Mouse (Mus musculus) spleen, adult 18-20 months (tissue): ENCODE results near the gene Spag9.

Source experiments
- DNase-seq, 2 experiments: peaks; one replicate each; pipeline ENCODE4 v3.0.0; 2022; ENCODE audit warnings: mixed read lengths in 2 of 2

Gene Spag9

DNA sequence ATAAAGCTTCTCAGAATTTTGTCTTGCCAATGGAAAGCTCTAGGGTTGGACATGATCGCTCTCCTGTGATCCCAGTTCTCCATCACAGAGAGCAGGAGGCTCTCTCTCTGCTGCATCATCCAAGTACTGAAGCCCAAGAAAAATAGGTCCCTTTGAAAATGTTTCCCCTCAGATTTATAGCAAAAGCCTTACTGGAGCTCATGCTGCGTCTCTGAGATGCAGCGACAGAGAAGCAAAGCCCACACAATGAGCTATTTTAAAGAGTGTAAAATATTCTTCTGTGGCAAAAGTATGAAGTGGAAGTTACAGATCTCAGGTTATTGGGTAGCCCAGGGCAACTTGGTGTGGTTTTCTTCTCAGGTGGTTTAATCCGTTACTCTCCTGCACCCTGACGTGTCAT lies 68.0 kb downstream of the Spag9 start:
- no peak for DNase-seq

DNA sequence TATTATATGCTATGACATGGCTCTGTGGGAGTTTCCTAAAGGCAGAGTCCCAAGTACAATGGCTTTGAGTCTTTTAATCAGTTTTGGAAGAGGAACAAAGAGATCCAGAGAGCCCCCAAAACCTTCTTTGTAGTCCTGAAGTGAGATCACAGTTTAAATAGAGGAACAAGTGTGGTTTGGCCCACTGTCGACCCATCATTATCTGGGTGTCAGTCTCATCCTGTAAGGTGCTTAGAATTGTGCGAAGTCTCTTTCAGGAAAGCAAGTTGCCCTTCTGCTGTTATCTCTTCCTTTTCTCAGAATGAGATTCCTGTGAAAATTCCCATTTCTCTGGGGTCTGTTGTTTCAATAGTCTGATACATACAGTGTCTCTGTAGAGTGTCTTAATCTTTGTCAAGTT lies 74.6 kb downstream of the Spag9 start:
- DNase-seq, result no peak

DNA sequence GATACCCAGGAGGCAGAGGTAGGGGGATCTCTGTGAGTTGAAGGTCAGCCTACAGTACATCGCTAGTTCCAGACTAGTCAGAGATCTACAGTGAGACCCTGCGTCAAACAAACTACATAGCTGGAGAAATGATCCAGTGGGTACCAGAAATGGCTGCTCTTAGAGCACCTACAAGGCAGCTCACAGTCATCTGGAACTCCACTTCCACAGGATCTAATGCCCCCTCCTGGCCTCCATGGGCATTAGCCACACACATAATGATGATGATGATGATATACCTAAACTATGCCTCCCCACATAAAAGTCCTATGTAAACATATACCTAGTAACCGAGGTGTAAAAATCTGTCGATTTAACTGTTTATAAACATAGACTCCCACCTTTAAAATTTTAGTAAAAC lies 77.4 kb downstream of the Spag9 start:
- DNase-seq, result no peak

- DNase-seq, result peak in 1 of 2 experiments; percentile 3
These were observed 91.1 kb downstream of the Spag9 start for GRCm38 (mm10) chr11:94086966-94087365.

GRCm38 (mm10) chr11:94090496-94090895 lies 94.6 kb downstream of the Spag9 start:
- DNase-seq, result no peak

GRCm38 (mm10) chr11:94097489-94097888 lies 101.6 kb downstream of the Spag9 start:
- DNase-seq, result no peak

- no peak for DNase-seq
These were observed 102.9 kb downstream of the Spag9 start for GRCm38 (mm10) chr11:94098840-94099239.

GRCm38 (mm10) chr11:94113795-94114194 lies 117.9 kb downstream of the Spag9 start:
- DNase-seq, result no peak

DNA sequence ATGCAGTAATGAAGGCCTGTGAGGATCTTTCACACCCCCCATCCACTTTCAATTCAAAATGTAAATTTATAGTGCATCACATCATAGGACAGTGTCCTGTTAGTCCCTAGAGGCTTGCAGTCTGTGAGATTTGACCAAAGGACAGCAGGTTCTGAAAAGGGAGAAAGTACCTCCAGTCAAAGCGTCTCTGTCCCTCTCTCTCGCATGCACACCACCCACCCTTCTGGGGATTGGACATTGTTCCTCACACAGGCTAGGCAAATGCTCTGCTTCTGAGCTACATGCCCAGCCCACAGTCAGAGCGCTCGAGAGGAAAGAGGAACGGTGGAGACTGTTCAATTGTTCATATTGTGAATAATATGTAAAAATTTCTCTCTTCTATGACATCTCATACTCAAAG lies 119.5 kb downstream of the Spag9 start:
- no peak for DNase-seq

GRCm38 (mm10) chr11:94116655-94117054 lies 120.8 kb downstream of the Spag9 start:
- no peak for DNase-seq

DNA sequence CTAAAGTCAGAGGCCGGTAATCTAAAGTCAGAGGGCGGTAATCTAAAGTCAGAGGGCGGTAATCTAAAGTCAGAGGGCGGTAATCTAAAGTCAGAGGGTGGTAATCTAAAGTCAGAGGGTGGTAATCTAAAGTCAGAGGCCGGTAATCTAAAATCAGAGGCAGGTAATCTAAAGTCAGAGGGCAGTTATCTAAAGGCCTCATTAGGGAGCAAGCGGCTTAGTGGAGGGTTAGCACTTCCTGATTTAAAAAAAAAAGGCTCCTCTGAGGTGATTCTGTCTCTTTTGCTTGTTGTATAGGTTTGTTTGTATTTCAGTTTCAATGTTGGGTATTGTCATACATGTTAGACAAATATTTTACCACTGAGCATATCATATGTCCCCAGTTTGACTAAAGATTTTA lies 121.9 kb downstream of the Spag9 start:
- no peak for DNase-seq

- DNase-seq, result no peak
These were observed 122.7 kb downstream of the Spag9 start for GRCm38 (mm10) chr11:94118612-94119011.

GRCm38 (mm10) chr11:94120690-94121089 lies 124.8 kb downstream of the Spag9 start:
- no peak for DNase-seq

GRCm38 (mm10) chr11:94121501-94121900 lies 125.6 kb downstream of the Spag9 start:
- DNase-seq, result no peak

- DNase-seq, result no peak
These were observed 126.6 kb downstream of the Spag9 start for GRCm38 (mm10) chr11:94122341-94123030.

DNA sequence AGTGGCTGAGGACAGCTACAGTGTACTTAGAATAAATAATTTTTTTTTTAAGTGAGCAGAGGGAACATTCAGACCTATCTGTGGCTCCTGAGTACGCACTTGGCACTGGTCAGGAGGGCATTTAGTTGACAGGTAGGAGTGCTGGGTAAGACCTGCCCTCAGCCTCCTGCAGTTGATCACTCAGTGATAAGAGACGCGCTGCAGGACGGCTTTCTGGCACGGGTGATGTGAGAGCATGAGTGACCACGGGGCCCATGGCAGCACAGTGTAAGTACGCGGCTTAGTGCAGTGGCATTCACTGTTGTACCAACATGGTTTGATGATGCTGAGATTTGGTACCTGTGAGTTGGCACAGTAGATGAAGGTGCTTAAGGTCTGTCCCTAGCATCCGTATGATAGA lies 130.8 kb downstream of the Spag9 start:
- no peak for DNase-seq

GRCm38 (mm10) chr11:94127966-94128365 lies 132.1 kb downstream of the Spag9 start:
- peak; percentile 39 to 75 for DNase-seq

- no peak for DNase-seq
These were observed 132.6 kb downstream of the Spag9 start for GRCm38 (mm10) chr11:94128506-94128905.

DNA sequence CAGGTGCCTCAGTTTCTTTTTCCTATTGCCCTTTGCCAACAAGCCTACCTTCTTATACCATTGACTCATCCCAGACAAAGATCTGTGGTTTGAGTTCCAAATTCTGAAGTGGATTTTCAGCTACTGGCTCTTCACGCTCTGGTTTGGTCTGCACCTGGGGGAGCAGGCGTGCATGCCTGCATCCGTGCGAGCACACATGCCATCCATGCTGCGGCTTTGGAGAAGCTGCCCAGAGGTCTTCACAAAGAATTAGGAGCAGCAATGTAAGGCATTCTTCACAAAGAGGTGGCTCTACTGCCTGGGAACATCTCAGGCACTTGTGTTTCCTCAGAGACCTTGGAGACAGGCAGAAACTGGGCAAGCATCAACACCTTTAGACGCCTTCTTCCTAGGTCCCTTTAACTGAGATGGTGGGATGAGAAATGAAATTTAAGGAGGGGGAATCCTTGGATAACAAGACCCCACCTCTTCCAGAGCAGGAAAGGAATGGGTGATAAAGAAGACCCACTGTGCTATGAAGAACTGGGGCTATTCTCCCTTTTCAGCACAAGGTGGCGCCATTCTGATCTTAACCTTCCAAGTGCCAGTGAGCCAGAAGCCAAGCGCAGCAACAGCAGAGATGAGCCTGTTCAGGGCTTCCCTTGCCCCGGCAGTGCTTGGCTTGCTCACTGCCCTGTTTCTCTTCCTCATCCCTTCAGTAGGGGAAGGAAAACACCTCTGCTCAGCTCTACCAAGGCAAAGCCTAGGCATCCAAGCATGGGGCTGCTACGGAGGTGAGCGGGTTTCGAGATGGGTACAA lies 133.6 kb downstream of the Spag9 start:
- no peak for DNase-seq

DNA sequence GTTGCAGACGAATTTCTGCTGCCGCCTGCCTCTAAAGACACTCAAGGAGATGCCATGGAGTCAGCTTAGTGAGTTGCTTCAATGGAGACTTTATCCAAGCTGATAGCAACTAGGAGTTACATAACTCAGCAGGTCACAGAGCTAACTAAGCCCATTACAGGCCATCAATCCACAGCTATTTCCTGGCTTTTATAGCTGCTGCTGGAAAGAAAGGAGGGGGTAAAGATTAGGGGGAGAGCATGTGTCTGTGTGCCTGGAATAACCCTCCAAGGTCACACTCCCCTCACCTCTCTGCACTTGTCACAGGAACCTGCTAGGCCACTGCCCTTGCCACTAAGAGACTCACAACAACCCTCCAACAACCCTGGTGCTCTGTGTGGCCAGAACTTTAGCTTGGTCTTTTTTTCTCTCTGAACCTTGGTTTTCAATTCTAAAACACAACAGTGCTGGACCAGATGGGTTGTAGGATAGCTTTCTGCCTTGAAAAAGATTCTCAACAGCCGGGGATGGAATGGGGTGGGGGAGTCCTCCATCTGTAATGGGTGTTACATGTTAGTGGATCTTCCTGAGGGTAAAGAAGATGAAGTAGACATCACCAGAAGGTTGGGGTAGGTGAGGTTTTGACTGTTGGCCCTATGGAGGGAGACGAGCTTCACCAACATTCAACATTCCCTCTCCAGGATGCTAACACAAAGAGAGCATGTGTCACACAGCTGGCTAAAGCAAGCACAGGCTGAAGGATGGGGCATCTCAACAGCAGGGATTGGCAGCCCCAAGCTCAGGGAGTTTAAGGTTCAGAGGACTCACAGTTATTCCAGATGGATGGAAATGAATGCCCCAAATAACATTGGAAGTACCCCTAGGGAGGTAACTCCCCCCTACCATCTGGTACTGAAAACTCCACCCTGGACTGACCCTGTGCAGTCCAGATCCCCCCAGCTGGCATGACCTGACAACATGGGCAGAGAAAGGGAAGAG lies 134.5 kb downstream of the Spag9 start:
- no peak for DNase-seq

DNA sequence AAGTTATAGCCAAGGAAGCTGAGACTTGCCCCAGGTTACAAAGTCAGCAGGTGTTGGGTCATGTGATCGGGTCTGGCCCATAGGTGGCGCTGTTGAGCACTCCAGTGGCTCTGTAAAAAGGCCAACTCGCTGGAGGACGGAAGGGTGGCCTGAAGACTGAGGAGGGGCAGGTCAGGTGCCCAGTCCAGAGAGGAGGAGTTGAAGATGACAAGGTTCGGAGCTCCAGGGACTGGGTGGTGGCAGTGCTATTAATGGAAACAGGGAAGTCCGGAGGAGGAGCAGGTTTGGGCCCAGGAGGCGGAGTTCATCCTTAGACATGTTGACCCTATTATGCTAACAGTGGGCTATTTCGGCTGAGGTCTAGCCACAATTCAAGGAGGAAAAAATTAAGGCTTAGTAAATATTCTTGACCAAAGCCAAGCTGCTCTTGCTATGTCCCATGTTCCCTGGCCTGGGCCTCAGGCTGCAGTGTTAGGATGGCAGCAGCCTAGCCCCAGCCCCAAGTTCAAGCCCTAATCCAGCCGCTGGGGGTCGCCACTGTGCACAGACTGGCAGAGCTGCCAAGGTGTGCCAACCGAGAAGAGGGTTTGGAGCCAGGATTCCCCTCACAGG lies 137.6 kb downstream of the Spag9 start:
- DNase-seq, result peak; percentile 58 to 87

DNA sequence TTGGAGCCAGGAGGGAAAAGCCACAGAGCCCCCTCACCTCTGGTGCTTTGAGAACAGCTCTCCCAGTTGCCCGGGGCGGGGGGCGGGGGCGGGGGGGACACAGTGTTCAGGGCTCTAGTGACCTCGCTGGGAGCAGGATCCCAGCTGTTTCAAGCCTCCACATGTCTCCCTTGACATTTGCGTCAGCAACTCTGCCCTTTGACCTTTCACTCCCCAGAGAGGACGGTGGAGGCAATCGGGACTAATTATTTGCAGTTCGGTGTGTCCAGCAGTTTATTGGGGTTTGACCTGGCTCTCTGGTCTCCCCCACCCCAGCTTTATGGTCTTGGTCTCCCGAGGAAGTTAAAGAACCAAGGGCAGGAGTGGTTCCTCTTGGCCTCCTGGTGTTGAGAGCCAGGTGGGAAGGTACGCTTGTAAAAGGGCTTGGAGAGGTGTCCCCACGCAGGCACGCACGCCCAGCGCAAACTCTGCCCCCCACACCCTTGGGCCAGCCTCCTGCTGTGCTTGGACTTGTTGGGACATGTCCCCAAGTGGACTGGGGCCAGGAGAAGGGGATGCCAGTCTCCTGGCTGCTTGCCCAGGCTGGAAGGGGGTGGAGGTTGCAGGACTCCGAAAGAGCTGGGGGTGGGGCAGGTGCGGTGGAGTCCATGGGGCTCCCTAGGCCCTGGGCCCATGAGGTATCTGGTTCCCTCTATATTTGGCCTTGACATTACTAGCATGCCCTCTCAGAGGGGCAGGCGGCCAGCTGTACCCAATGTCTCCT lies 138.4 kb downstream of the Spag9 start:
- DNase-seq, result no peak
